Mouse (Mus musculus) frontal cortex, postnatal 25 days (tissue): ENCODE data around the gene Zfc3h1.

Experiments
- DNase-seq, 2 experiments: peaks; one replicate each; pipeline ENCODE4 v3.0.0; 2022; ENCODE audit warnings: low spot score in 2 of 2

Zfc3h1 gene

DNA sequence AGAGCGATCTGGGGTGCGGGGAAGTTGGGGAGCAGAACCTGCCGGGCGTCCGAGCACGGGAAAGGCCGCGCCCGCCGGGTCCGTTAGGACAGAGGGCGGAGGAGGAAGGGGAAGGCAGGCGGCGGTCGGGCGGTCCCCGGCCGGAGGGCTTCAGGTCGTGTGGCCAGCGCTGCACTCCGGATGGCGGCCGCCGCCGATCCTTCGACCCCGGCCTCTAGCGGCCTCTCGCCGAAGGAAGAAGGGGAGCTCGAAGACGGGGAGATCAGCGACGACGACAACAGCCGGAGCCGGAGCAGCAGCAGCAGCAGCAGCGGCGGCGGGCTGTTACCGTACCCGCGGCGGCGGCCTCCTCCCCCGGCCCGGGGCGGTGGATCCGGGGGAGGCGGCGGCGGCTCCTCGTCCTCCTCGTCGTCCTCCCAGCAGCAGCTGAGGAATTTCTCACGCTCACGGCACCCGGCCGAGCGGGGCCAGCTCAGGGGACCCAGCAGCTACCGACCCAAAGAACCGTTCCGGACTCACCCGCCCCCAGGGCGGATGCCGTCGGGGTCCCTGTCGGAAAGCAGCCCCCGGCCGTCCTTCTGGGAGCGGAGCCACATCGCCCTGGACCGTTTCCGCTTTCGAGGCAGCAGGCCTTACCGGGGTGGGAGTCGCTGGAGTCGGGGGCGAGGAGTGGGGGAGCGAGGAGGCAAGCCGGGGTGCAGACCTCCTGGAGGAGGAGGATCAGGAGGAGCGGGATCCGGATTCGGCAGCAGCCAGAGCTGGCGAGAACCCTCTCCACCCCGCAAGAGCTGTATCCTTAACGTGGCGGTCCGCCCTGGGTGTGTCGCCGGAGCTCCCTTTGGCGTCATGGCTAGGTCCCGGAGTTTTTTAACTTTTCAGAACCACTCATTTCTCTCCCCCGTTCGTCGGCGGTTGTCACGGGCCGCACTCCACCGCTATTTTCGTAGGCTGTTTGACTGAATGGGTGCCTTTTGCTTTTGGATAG is 551 bp downstream of the Zfc3h1 start:
- peak; percentile 30 to 39 for DNase-seq

DNA sequence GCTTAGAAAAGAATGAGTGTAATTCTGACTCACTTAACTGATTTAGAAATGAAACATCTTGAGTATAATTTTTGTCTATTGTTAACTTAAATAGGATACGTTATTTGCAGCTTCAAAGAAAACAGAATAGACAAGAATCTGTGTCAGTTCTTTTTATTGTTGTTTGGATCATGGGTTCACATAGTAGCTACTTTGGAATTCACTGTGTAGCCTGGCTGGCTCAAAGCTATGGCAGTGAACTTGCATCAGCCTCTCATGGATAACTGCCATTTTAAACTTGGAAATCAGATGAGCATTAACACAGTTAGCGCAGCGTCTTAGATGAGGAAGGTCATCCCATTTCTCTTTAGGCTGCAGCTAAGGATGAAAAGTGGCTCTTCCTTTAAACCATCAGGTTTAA is 3.1 kb downstream of the Zfc3h1 start:
- DNase-seq, result no peak

DNA sequence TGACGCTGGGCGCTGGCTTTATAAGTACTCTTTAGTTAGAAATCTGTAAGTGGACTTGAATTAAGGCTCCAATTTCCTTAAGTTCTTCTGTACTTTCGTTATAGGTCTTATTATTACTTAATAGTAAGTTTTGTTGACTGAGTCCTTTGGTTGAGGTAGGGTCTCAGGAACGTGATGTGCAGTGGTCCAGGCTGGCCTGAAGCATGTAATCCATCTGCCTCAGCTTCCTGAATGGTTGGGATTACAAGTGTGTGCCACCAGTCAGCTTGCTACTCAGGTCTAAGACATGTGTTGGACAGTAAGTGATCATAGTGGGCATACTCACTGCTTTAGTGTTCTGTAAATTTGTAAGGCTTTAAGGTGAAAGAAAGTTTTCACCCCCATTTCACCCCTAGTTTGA is 6.3 kb downstream of the Zfc3h1 start:
- no peak for DNase-seq

DNA sequence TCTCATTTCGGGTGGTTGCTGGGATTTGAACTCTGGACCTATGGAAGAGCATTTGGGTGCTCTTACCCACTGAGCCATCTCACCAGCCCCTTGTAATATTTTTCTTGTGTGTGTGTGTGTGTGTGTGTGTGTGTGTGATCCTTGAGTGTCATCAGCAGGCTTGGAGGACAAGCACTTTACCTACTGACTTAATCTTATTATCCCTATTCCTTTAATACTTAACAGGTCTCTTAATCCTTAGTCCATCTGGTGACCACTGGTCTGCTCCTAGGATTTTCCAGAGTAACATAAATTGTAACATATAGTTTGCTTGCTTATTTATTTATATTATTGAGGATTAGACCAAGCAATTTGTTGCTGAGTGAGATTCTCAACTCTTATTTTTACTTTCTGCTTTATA is 7.1 kb downstream of the Zfc3h1 start:
- no peak for DNase-seq

DNA sequence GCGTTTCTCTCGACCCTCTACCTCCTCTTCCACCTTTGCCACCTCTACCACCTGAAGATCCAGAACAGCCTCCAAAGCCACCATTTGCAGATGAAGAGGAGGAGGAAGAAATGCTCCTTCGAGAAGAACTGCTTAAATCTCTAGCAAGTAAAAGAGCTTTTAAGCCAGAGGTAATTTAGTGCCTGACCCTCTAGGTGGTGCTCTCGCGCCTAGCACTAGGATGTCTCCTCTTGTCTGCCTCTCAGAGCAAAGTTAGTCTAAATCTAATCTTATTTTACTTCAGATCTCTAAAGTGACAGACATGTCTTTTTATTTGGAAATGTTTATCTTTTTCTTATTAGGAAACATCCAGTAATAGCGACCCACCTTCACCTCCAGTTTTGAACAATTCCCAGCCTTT is 21.6 kb downstream of the Zfc3h1 start:
- peak; percentile 15 to 37 for DNase-seq

DNA sequence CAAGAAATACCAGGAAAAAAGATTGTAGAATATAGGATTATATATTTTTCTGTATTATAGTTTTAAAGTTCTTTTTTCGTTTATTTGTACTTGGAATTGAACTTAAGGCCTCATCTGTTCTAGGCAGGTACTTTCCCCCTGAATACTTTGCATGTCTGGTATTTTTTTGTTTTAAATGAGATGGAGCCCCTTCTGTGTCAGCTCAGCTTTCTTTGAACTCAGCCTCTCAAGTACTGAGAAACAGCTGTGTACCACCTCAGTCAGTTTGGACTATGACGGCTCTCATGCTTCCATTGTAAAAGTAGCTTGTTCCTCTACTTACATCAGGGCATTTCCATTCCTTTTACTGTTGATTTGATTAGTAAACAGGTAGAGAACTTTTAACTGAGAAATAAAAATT is 28.7 kb downstream of the Zfc3h1 start:
- no peak for DNase-seq

DNA sequence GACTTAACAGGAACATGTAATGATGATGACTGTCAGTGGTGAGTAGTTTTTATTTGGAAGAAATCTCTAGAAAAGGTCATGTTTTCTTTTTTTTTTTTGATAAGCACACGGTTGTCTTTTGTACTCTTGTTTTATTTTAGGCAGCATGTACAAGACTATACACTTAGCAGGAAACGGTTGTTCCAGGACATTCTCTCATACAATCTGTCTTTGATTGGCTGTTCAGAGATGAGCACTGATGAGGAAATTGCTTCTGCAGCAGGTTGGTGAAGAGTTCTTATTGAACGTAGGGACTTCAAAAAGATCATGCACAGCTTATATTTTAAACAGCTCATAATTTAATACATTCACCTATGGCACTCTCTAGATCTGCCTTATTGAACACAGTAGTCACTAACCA is 29.3 kb downstream of the Zfc3h1 start:
- no peak for DNase-seq

DNA sequence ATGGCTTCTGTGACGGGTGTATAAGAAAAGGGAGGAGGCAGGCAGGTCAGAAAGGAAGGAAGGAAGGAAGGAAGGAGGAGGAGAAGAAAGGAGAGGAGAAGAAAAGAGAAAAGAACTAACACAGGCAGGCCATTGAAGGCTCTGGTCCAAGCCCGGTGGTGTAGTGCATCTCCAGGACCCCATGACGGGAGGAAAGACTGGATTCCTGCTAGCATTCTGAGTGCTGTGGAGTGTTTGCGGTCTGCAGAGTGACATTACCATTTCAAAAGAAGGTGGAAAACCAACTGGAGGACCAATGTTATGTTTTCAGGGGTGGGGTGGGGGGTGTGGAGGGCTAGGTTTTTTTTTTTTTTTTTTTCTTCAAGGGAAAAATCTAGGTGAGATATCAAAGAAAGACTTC is 37.2 kb downstream of the Zfc3h1 start:
- no peak for DNase-seq

DNA sequence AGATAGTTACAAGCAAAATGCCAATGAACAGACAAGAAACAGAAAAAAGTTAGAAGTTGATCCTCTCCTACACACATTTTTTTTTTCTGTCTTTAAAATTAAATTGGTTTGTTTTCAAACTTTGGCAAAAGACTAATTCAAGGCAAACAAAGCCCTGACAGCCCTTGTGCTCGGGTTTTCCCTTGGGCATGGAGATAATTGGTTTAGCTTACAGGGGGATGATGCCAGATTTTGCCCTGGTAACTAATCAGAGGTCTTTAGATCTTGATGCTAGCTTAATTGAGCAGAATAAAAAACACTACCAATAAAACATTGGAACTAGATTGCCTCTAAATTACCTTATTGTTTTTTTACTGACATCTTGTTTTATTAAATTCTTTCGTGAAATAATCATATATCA is 40.6 kb downstream of the Zfc3h1 start:
- no peak for DNase-seq

DNA sequence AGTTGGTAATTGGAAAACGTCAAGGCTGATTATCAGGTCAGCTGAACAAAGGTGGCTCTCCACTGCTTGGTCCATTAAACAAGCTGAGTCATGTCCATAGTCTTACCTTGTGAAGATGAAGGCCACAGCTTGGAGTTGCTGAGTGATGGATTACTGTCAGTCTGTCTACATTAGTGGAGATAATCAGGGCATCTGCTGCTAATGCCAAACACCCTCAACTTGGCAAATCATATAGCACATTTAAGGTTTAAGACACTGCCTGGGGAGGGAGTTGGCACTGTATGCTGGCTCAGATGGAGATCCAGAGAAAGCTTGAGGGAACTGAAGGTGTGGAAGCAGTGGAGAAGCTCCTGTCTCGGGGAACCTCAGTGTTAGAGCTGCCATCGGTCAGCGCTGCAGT is 52.5 kb downstream of the Zfc3h1 start:
- DNase-seq, result no peak

DNA sequence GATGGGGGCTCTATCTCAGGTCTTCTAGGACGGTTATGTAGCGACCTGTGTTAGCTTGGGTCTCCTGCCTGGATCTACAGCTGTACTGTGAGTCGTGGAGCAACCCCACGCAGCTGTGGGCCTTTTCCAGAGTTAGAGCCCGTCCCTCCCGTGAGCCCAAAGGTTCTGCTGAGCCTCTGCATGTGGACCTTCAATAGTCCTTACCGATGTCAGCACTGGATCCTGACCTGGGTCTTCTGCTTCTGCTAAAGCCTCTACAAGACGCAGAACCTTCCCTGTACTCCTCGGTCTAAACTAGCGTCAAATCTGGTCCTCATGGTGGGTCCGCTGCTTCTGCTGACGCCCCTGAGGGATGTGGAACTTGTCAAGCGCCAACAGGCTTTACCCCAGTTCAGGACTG is 63.9 kb downstream of the Zfc3h1 start:
- no peak for DNase-seq

DNA sequence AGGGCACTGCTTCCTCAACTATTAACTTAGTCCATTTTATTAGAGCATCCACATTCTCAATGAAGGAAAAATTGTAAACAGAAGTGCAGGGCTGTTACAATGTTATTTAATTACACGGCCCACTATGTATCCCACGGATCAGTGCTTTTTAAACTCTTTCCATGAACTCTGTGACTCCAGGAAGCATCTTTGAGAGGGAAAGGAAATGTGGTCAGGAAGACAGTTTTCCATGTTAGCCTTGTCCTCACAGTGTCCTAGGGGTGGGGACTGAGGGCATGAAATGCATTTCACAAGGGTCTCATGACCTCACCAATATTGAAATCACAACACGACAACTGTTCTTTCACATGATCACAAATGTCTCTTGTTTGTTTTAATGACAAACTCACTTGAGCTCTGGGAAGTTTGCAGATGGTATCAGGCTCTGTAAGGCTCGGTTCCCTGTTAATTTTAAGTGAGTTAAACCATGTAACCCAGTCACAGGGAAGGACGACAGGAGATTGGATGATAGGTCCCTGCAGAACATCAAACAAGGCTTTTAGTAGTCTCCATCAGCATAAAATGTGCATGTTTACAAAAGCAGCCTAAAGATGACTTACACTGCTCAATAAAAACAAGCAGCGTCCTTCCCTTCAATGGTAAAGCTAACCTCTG is 72.7 kb downstream of the Zfc3h1 start:
- DNase-seq, result no peak

DNA sequence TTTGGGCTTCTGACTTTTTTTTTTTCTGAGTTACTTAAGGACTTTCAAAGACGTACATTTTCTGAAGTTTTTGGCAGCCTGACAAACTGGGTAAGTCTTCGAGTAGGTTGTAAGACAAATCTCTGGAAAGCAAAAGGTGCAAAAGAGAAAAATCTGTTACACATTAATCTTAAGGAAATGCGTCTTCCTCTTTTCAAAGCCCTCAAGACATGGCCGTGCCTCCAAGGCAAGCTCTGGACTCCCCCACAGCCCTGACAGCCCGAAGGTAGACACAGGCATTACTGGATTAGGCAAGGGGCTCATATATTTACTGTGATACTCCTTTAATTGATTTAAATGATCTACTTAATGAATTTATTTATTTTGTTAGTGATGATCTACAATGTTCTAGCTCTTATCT is 77.9 kb downstream of the Zfc3h1 start:
- DNase-seq, result no peak

DNA sequence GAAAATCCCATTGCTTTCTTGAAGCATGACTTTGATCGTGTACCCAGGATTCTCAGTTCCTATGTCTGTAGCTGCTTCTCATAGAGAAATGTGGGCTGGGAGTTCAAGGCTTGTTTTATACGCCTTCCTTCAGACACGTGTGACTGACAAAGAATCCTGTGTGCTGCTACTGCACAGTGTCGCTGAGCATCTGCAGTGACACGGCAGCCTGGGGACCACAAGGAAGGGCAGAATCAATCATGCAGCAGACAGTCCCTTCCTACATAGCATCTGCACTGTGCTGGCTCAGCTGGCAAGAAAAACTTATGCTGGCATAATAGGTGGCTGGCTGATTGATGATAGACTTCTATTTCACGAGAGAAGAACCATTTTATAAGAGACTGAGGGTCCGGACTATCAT is 80.3 kb downstream of the Zfc3h1 start:
- no peak for DNase-seq

DNA sequence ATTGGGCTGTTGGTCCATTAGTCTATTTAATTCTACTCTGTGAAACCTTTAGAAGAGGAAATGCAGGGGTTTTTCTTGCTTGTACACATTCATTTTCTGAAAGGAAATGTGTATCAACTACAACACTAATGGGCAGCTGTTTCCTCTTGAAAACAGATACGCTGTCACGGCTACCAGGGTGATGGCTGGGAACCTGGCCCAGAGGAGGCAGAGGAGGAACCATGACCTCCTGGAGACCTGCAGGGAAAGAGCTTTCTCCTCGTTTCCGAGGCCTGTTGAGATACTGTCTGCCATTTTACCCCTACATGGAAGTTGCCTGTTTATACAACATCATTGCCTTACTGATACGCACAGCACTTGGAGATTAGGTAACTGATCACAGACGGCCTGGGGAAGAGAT is 81.0 kb downstream of the Zfc3h1 start:
- DNase-seq, result no peak

DNA sequence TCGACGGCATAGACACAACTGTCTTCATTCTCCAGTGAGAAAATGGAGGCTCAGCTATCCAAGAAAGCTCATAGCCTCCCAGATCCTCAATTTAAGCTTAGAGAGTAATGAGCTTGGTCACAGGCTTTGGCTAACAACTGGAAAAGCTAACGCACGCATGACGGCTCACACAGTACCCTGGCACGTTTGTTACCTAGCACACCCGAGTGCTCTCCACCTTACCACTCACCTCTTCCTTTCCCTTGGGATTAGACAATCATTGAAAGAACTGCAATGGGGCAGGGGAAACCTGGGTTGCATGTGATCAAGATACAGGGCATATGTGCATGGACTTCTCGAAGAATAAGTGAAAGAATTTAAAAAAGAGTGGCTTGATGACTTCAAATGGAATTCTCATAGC is 83.2 kb downstream of the Zfc3h1 start:
- no peak for DNase-seq

DNA sequence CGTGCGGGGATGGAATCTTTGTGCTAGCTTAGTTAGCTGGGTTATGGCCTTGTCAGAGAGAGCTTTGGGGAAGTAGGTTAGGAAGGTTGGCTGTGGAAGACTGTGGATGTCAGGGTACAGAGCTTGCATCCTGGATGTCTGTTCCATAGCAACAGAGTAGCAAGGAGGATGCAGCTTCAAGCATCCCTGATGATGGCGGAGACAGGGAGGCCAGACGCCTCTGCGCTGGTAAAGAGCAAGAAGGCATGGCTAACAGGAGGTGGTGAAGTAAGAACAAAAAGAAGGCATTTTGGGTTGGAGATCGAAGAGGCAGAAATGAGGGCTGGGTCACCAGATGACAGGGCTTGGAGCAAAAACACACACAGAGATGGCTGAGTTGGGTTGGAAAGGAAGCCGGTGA is 83.9 kb downstream of the Zfc3h1 start:
- DNase-seq, result no peak

DNA sequence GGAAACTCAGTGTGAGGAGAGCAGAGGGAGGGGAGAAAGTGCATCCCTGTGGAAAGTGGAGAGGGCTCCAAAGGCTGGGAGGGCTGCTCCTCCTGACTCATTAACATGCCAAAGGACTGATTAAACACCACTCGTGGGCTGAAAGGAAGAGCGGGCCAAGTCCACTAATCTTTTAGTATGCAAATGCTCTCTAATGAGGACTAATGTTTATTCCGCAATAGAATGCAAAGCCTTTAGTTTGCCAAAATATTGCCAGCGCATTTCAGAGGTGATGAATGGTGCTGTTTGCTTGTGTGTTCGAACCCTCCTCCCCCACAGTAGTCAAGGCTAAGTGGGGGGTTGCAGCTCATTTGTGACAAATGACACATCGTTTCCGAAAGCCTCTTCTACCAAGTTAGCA is 84.3 kb downstream of the Zfc3h1 start:
- no peak for DNase-seq

DNA sequence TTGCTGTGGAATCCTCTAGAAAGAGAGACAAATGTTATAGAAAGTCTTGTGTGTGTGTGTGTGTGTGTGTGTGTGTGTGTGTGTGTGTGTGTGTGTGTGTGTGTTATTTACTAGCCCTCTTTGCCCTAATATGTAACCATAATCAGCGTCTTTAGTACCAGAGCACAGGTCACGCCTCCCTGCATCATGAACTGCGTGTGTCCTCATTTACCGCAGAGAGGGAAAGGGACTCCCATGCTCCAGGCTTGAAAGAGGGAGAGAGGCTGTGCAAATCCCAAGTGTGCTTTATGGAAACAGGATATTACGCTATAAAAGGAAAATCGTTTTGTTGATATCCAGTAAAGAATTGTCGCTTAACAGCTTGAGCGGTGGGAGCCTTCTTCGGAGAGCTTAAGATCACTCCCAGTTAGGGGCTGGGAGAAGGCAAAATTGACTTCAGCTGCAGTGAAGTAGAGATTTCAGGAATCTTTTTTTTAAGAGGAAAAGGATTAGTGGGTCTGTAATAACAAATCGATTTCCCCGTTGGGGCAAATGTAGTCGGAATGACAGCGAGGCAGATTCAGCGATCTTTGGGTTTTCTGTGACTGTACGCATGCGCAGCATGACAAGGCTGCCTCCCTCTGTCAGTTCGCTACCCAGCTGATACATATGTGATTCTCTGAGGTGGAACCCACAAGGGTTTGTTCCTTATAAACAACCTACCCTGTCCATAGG is 86.0 kb downstream of the Zfc3h1 start:
- no peak for DNase-seq

DNA sequence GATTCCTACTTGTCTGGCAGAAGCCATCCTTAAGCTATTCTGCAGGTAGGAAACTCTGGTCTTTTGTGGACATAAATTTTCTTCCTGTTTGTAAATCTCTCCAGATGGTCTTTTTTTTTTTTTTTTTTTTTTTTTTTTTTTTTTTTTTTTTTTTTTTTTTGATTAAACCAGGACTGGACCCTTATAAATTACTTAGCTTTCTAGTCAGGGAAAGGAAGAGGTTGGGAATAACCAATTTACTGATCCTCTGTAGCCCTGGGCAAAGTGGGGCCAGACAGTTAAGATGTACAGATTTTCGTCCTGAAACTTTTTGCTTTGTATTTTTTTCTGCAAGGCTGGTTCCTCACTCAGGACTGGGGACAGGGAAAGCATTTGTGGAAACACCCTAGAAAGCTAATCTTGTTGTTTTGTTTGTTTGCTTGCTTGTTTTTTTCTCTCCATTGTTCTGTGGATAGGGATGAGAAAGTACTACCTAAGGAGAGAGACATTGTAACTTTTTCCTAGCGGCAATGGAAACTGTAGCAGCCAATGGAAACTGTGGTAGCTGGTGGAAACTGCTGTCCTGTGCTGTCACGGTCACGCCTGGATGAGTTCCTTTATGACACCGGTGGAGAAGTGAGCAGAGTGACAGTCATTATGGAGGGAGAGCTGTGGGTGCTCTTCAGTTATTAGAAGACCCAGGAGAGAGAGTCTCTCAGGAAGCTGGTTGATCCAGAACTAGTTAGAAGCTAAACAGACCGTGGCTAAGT is 88.6 kb downstream of the Zfc3h1 start:
- no peak for DNase-seq

DNA sequence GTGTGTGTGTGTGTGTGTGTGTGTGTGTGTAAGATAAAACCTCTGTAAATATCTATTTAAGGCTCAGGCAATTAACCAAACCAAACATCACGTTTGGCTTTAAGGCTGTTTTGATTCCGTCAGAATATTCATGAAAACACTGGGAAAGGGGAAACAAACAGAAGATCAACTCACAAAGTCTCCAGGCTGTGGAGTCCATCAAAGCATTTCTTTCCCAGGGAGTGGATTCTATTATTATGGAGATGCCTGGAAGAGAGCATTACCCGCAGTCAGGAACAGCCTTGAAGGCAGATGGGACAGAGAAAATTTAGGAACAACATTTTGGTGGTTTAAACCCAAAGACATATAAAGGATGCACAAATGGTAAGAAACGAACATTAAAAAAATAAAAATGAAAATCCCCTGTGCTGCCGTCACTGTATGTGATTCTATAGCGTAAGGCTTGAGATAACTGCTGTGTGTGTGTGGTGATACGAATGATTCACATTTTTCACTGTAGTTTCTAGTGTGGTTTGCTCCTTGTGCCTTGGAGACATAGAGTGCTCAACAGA is 90.3 kb downstream of the Zfc3h1 start:
- no peak for DNase-seq

DNA sequence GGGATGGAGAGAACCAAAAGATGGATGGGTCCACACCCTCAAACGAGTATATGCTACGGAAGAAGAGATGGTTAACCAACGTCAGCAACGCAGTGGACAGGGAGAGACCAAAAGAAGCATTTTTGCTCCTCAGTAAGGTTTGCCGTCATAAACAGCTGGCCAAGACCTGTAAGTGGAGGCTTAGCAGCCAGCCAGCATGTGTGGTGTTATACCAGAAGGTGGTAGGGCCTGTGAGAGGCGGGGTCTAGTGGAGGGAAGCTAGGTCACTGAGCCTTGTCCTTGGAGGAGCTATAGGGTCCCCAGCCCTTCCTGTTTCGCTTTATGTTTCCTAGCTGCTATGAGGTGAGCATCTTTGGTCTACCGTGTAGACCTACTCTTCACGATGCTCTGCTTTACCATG is 91.7 kb downstream of the Zfc3h1 start:
- DNase-seq, result no peak
